Mouse (Mus musculus) liver, embryonic 14.5 days (tissue): Measurements from ENCODE around the gene Vps29. TPM values are rescaled to one million over a fixed set of nuclear protein-coding genes. Genes with fewer than 3 reads are reported as not detected.

Experiments used
- ATAC-seq: fragments of 200-750 bp; cut with Nextera tagmentation; 2 replicates; pipeline ENCODE4 v1.8.0; 2017; ENCODE audit warnings: moderate number of reproducible peaks, mild to moderate bottlenecking, moderate library complexity; ENCODE audit not compliant: insufficient read depth
- DNase-seq, 3 experiments: peaks; one replicate each; pipeline ENCODE4 v3.0.0-alpha.2; 2012 to 2013; ENCODE audit warnings: low read depth in 3 of 3, low spot score in 3 of 3
- H3K27ac ChIP-seq: fragments of 300-500 bp; sonication (generic); 2 replicates; pipeline ENCODE4 v1.5.1; 2014; ENCODE audit warnings: moderate library complexity, mild to moderate bottlenecking, control low read depth, inconsistent platforms
- H3K27me3 ChIP-seq: fragments of 300-500 bp; sonication (generic); 2 replicates; pipeline ENCODE4 v1.6.1; 2014; ENCODE audit warnings: mild to moderate bottlenecking, low read length, moderate library complexity; ENCODE audit not compliant: control insufficient read depth, insufficient read depth
- H3K36me3 ChIP-seq: fragments of 300-500 bp; sonication (generic); replicated peaks from 2 replicates; pipeline ENCODE4 v1.6.1; 2014; ENCODE audit warnings: low read depth; ENCODE audit not compliant: control insufficient read depth, insufficient read depth
- H3K4me1 ChIP-seq, 2 experiments: fragments of 200-500 bp in 1 of 2; fragments of 300-500 bp in 1 of 2; sonication (generic) in 1 of 2; replicated peaks; 2 replicates each; pipeline ENCODE4 v1.6.1; 2012 to 2014; ENCODE audit warnings: antibody characterized with exemption in 1 of 2, inconsistent platforms in 1 of 2, low read length in 1 of 2; ENCODE audit not compliant: control insufficient read depth in 2 of 2, insufficient read depth in 2 of 2
- H3K4me2 ChIP-seq: fragments of 300-500 bp; sonication (generic); 2 replicates; pipeline ENCODE4 v1.6.1; 2014; ENCODE audit warnings: low read depth, mild to moderate bottlenecking, control low read depth, moderate library complexity
- H3K4me3 ChIP-seq, 2 experiments: fragments of 200-500 bp in 1 of 2; fragments of 300-500 bp in 1 of 2; sonication (generic) in 1 of 2; 2 replicates each; pipeline ENCODE4 v1.5.1; 2012 to 2014; ENCODE audit warnings: low read depth in 2 of 2, low read length in 2 of 2, mild to moderate bottlenecking in 2 of 2, control low read depth in 1 of 2, inconsistent platforms in 1 of 2, moderate library complexity in 1 of 2; ENCODE audit not compliant: insufficient read depth in 1 of 2
- H3K9ac ChIP-seq: fragments of 300-500 bp; sonication (generic); replicated peaks from 2 replicates; pipeline ENCODE4 v1.6.1; 2014; ENCODE audit warnings: mild to moderate bottlenecking, control low read depth, moderate library complexity
- H3K9me3 ChIP-seq: fragments of 300-500 bp; sonication (generic); 2 replicates; pipeline ENCODE4 v1.6.1; 2016; ENCODE audit warnings: low read length, mixed read lengths; ENCODE audit not compliant: control insufficient read depth
- CTCF ChIP-seq: IDR thresholded peaks from 2 replicates; pipeline ENCODE4 v1.5.1; 2016; ENCODE audit warnings: antibody characterized with exemption, low read depth, control low read depth
- EP300 ChIP-seq: IDR thresholded peaks from 2 replicates; pipeline ENCODE4 v1.6.1; 2016; ENCODE audit warnings: antibody characterized with exemption, low read depth
- WGBS: fragments of 180-500 bp; shearing (Covaris S2); extraction: QIAGEN DNeasy Blood & Tissue Kit; methylation state at CpG from one replicate; pipeline ENCODE4 v1.1.7; 2014; ENCODE audit not compliant: insufficient replicate concordance; 5-methylcytosine and 5-hydroxymethylcytosine counted together
- polyA plus RNA-seq, 2 experiments: library from polyadenylated mRNA; depleted of rRNA in 1 of 2; stranded (reverse) in 1 of 2; unstranded in 1 of 2; fragments of >200 nt; fragmentation: Nextera tagmentation in 1 of 2; extraction: Ambion mirVana in 1 of 2; gene quantifications; 2 replicates each; pipeline versions ENCODE4 v1.2.1 to v1.2.3; 2012 to 2014

Gene Vps29
- polyA plus RNA-seq, 2 experiments: 48.1 to 130 TPM

DNA sequence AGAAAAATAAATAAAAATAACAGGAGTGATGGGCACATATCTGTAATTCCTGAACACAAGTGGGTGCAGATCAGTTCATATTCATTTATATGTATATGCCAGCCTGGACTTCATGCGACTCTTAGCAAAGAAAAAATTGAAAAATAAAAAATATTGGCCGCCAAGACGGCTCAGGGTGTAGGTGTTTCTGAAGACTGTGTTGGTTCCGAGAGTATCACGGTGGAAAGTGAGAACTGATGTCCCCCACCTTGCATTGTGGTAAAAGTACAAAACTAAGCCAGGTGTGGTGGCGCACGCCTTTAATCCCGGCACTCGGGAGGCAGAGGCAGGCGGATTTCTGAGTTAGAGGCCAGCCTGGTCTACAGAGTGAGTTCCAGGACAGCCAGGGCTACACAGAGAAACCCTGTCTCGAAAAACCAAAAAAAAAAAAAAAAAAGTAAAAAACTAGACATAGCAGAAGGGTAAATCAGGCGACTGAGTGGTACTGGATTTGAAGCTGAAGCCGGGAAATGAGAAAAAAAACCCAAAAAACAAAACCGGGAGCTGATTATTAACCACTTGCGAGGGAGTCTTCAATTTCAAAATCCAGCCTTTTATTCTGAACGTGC, 37.1 kb downstream of the Vps29 start:
- TF ChIP-seq EP300 (no peak; the same call in 1 of the 2 replicates), CTCF (no peak)
- Histone ChIP-seq H3K4me2 (peak overlapping the region; percentile 81), H3K4me3 (peak overlapping the region in 1 of 2 experiments; percentile 78; a peak in 2 of 4 replicates), H3K9ac (no peak overlapping the region), H3K9me3 (no peaks in the 10 kb centered on the region), H3K4me1 (peaks cover 8 to 10% of the 10 kb centered on the region in 2 experiments), H3K36me3 (no peaks in the 10 kb centered on the region; the same call in 1 of the 2 replicates), H3K27ac (no peak overlapping the region), H3K27me3 (no peaks in the 10 kb centered on the region)
- DNase-seq: no peak
- ATAC-seq: no peak
- 43% methylated on average over 15 of the region's 16 CpGs for WGBS

DNA sequence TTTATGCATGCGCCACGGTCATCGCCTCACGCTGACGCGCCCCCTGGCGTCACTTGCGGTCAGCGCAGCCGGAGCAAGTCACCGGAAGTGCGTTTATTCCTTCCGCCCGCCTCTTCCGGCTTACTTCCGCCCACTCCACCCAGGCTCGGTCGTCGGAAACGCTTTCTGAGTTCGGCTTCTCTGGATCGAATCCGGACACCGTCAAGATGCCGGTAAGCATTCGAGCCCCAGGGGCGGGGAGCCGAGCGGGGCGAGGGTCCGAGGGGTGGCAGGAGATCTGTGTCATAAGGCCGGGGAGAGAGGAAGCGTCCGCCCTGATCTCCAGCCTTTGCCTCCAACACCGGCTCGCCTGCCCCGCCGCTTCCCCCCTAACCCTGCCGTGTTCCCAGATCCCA, 37.6 kb downstream of the Vps29 start, which contains the start of gene Arpc3:
Gene Arpc3, plus strand, starts transcription at position 93 of the 395 bp plus-strand sequence.
- H3K9me3 ChIP-seq: no peaks in the 10 kb centered on the region
- peak within 1 kb of the TSS; percentile 60 for H3K27ac ChIP-seq
- H3K27me3 ChIP-seq: no peaks in the 10 kb centered on the region
- H3K4me2 ChIP-seq: peak within 1 kb of the TSS; percentile 81
- ATAC-seq: peak; percentile 88
- peaks cover 8 to 10% of the 10 kb centered on the region in 2 experiments for H3K4me1 ChIP-seq
- H3K36me3 ChIP-seq: peaks cover 2% of the 10 kb centered on the region
- WGBS: under 1% methylated on average over 39 of the region's 39 CpGs
- TF ChIP-seq EP300 (no peak), CTCF (peak; percentile 99)
- peak within 1 kb of the TSS; percentile 77 for H3K9ac ChIP-seq
- peak; percentile 77 to 81 (median 78) for DNase-seq
- H3K4me3 ChIP-seq: peak within 1 kb of the TSS; percentile 78 to 98

DNA sequence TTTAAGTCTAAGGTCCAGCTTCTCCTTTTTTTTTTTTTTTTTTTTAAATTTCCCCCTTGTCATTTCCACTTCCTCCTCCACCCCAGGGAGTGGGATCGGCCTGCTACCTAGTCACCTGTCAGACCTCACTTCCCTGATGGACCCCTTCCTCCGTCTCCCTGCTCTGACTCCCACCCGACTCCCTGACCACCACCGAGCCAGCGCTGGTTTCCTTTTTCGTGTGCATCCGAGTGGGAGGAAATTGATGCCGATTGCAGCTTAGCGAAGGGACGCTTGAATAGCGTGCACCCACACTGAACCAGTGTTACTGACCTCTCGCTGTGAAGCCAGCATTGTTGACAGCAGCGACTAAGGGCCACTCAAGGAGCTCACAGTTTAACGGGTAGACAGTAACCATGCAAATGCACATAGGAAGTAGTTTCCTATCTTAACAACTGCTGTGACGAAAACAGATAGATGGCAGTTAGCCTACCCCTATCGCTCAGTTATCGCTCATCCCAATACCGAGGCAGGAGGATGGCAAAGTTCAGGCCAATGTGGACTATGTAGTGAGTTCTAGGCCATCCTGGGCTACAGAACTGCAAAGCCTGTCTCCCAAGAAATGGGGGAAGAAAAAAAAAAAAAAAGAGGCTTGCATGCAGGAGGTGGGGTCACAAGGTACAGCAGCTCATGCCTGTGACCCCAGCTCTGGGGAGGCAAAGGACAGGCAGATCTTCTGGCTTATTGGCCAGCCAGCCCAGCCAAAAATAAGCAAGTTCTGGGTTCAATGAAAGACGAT, 38.2 kb downstream of the Vps29 start:
- no peaks in the 10 kb centered on the region for H3K9me3 ChIP-seq
- WGBS: 3% methylated on average over 19 of the region's 19 CpGs
- H3K4me2 ChIP-seq: peak overlapping the region; percentile 81
- H3K9ac ChIP-seq: peak overlapping the region; percentile 77
- DNase-seq (peak in 1 of 3 experiments; percentile 9), ATAC-seq (peak; percentile 33; the same call in 1 of the 2 replicates)
- H3K27me3 ChIP-seq: no peaks in the 10 kb centered on the region
- H3K36me3 ChIP-seq: peaks cover 6% of the 10 kb centered on the region
- no peak for TF ChIP-seq EP300
- TF ChIP-seq CTCF: no peak
- H3K4me1 ChIP-seq: peaks cover 8 to 10% of the 10 kb centered on the region in 2 experiments
- H3K27ac ChIP-seq: peak overlapping the region; percentile 60
- peak overlapping the region; percentile 78 to 98 for H3K4me3 ChIP-seq

DNA sequence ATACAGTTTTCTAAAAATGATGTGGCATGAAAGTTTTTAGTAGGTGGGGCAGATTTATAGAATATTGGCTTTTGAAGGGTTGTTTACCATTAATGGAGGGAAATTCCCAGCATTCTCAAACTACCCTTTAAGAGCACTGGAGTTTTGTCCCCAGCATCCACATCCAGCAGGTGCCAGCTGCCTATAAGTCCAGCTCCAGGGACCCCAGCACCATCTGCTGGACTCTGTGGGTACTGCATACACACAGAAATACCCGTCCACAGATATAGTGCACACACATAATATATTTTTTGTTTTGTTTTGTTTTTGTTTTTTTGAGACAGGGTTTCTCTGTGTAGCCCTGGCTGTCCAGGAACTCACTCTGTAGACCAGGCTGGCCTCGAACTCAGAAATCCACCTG, 39.7 kb downstream of the Vps29 start:
- peaks cover 13% of the 10 kb centered on the region for H3K36me3 ChIP-seq
- H3K4me2 ChIP-seq: no peak overlapping the region
- H3K27me3 ChIP-seq: no peaks in the 10 kb centered on the region
- no peak overlapping the region for H3K4me3 ChIP-seq
- peak; percentile 58 to 66 (median 59) for DNase-seq
- 31% methylated on average over 2 of the region's 2 CpGs for WGBS
- TF ChIP-seq EP300: no peak
- TF ChIP-seq CTCF: peak; percentile 90
- peaks cover 8 to 10% of the 10 kb centered on the region in 2 experiments for H3K4me1 ChIP-seq
- H3K9me3 ChIP-seq: no peaks in the 10 kb centered on the region
- no peak overlapping the region for H3K9ac ChIP-seq
- ATAC-seq: no peak
- no peak overlapping the region for H3K27ac ChIP-seq

DNA sequence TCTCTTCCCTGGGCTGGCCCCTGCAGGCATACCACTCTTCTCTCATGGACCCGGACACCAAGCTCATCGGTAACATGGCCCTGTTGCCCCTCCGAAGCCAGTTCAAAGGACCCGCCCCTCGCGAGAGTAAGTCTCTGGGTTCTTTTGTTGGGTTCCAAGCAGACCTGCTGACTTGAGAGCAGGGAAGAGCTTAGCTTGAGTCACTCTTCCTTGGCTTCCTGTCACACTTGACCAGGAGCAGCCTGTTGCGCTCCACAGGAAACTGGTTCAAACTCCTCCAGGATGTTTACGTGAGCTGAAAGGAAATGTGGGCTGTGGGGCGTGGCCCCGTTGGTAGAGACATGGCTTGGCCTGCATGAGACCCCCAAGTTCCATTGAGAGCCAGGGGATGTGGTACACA, 42.6 kb downstream of the Vps29 start:
- no peak for DNase-seq
- Histone ChIP-seq H3K9me3 (no peaks in the 10 kb centered on the region), H3K27ac (no peak overlapping the region), H3K9ac (no peak overlapping the region), H3K4me1 (peaks cover 8 to 10% of the 10 kb centered on the region in 2 experiments), H3K4me3 (no peak overlapping the region), H3K4me2 (no peak overlapping the region), H3K36me3 (peaks cover 21% of the 10 kb centered on the region), H3K27me3 (no peaks in the 10 kb centered on the region)
- no peak; the same call in 1 of the 2 replicates for ATAC-seq
- WGBS: 62% methylated on average over 10 of the region's 10 CpGs
- TF ChIP-seq EP300 (no peak), CTCF (no peak)
